Mouse (Mus musculus) urinary bladder, postnatal 25 days (tissue): ENCODE measurements around the gene Cct5.
"Not testable (repeated sequence)": the region's sequence is repeated elsewhere in the genome, so short reads cannot be mapped to it uniquely, and the experiment has no call there.

ENCODE experiments used
- DNase-seq: peaks from one replicate; pipeline ENCODE4 v3.0.0; 2022; ENCODE audit warnings: low spot score

The Cct5 gene

GRCm38 (mm10) chr15:31599834-31600233 is 1.8 kb downstream of the Cct5 start:
- no peak for DNase-seq

- DNase-seq: no peak
These were observed 6.0 kb downstream of the Cct5 start for GRCm38 (mm10) chr15:31595651-31596050.

- no peak for DNase-seq
These were observed 7.3 kb downstream of the Cct5 start for GRCm38 (mm10) chr15:31594260-31594659.

- no peak for DNase-seq
These were observed 9.1 kb downstream of the Cct5 start for GRCm38 (mm10) chr15:31592531-31592930.

- DNase-seq: no peak
These were observed 11.4 kb downstream of the Cct5 start for GRCm38 (mm10) chr15:31590176-31590575.

GRCm38 (mm10) chr15:31588989-31589640 is 12.5 kb downstream of the Cct5 start:
- no peak for DNase-seq

- DNase-seq: no peak
These were observed 13.8 kb downstream of the Cct5 start for GRCm38 (mm10) chr15:31587789-31588188.

GRCm38 (mm10) chr15:31586519-31586918 is 15.1 kb downstream of the Cct5 start:
- DNase-seq: peak; percentile 87

GRCm38 (mm10) chr15:31586088-31586487 is 15.5 kb downstream of the Cct5 start:
- DNase-seq: no peak

- DNase-seq: no peak
These were observed 16.4 kb downstream of the Cct5 start for GRCm38 (mm10) chr15:31585238-31585637.

- no peak for DNase-seq
These were observed 18.1 kb downstream of the Cct5 start for GRCm38 (mm10) chr15:31583304-31584085.

- not testable (repeated sequence) for DNase-seq
These were observed 20.5 kb downstream of the Cct5 start for GRCm38 (mm10) chr15:31581086-31581485.

- no peak for DNase-seq
These were observed 25.5 kb downstream of the Cct5 start for GRCm38 (mm10) chr15:31576076-31576475.

GRCm38 (mm10) chr15:31573692-31574091 is 27.9 kb downstream of the Cct5 start:
- no peak for DNase-seq

GRCm38 (mm10) chr15:31573287-31573686 is 28.3 kb downstream of the Cct5 start:
- DNase-seq: no peak

- no peak for DNase-seq
These were observed 29.5 kb downstream of the Cct5 start for GRCm38 (mm10) chr15:31571906-31572722.

- no peak for DNase-seq
These were observed 30.6 kb downstream of the Cct5 start for GRCm38 (mm10) chr15:31570959-31571358.

GRCm38 (mm10) chr15:31569325-31570022 is 32.1 kb downstream of the Cct5 start:
- DNase-seq: peak; percentile 77

- DNase-seq: peak; percentile 41
These were observed 33.0 kb downstream of the Cct5 start for GRCm38 (mm10) chr15:31568581-31568996.

GRCm38 (mm10) chr15:31567431-31567830 is 34.2 kb downstream of the Cct5 start:
- DNase-seq: no peak

- DNase-seq: no peak
These were observed 35.8 kb downstream of the Cct5 start for GRCm38 (mm10) chr15:31565786-31566185.

GRCm38 (mm10) chr15:31565184-31565583 is 36.4 kb downstream of the Cct5 start, which contains the start of gene Cmbl:
Cmbl (plus strand) TSS chr15:31565389.
- no peak for DNase-seq
